ENCODE assay signal across 7 mouse cellular contexts in the genomic region with DNA sequence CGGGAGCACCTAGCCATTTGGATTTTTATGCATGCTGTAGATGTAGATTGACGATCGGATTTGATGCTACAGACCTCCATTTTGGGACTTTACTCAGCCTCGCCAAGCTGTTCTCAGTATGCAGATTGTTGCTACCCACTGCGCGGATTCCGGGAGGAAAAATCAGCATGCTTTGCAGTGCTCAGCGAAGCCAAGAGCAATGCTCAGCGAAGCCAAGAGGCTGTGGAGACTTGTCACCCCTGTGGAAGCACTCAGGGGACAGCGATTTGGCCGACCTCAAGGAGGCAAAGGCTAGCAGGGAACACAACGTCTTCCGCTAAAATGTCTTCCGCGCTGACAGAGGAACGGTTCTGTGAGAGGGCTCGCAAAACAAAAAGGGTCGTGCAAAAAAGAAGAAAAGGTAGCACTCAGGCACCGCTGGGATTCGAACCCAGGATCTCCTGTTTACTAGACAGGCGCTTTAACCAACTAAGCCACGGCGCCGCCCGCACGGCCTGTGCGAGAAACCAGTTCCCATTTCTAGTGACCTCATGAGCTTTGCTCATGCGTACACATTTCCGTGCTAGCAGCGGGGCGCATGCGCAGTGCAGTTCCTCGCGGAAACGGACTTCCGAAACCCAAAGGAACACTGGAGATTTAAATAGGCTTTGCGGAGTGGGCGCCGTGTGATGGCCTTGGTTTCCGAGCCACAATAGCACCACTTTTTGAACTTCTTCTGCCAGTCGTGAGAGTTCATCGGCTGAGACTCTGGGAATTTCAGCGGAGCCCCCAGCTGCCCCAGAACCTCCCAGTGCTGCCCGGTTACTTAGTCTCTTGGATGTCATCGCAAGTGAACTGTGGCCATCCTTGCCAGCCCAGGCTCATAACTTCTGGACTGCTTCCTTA. TPM values are rescaled to one million over a fixed set of nuclear protein-coding genes. Genes with fewer than 3 reads are reported as not detected.
DNase-seq lines count a peak whose midpoint lies in the region; ATAC-seq lines count a peak whose summit lies in the region.

No protein-coding gene starts in this region.

- intact Hi-C loops in left cerebral cortex, postnatal 36 days (cut with DNase I) = no loop called here

- under 1% methylated on average over 45 of the region's 45 CpGs for whole genome bisulfite sequencing in intestine, embryonic 16.5 days
- under 1% methylated on average over 45 of the region's 45 CpGs for WGBS in midbrain, embryonic 11.5 days

- H3K9ac ChIP-seq in intestine, embryonic 16.5 days (ENCODE audit: low read depth, low read length) = peak overlapping the region; percentile 75
- H3K9ac ChIP-seq in midbrain, embryonic 11.5 days (ENCODE audit: low read length) = peak overlapping the region; percentile 60

- no peaks in the 10 kb centered on the region for H3K36me3 ChIP-seq in intestine, embryonic 16.5 days (ENCODE audit: control insufficient read depth, insufficient read depth, low read length)
- H3K36me3 ChIP-seq in midbrain, embryonic 11.5 days (ENCODE audit: control insufficient read depth, insufficient read depth, low read length) = no peaks in the 10 kb centered on the region

- ATAC-seq in intestine, embryonic 16.5 days = peak; percentile 97
- ATAC-seq in midbrain, embryonic 11.5 days (ENCODE audit: low FRiP score) = peak; percentile 92

- H3K27me3 ChIP-seq in intestine, embryonic 16.5 days (replicated peaks; ENCODE audit: control insufficient read depth, insufficient read depth, low read length) = no peaks in the 10 kb centered on the region
- no peaks in the 10 kb centered on the region for H3K27me3 ChIP-seq in midbrain, embryonic 11.5 days (ENCODE audit: control insufficient read depth, insufficient read depth, low read length)

- 0 out of 2 replicates have a peak, but pooled peaks cover 3% of the 10 kb centered on the region for H3K4me1 ChIP-seq in intestine, embryonic 16.5 days (ENCODE audit: control insufficient read depth, insufficient read depth, low read length)
- no peaks in the 10 kb centered on the region for H3K4me1 ChIP-seq in midbrain, embryonic 11.5 days (ENCODE audit: control insufficient read depth, insufficient read depth, low read length)

- H3K9me3 ChIP-seq in intestine, embryonic 16.5 days (ENCODE audit: control insufficient read depth, low read length) = 0 out of 2 replicates have a peak, but pooled peaks cover 2% of the 10 kb centered on the region
- no peaks in the 10 kb centered on the region; the same call in 1 of the 2 replicates for H3K9me3 ChIP-seq in midbrain, embryonic 11.5 days (ENCODE audit: control insufficient read depth, low read length)

- peak overlapping the region; percentile 95 for H3K27ac ChIP-seq in intestine, embryonic 16.5 days (ENCODE audit: low read length)
- peak overlapping the region; percentile 69 for H3K27ac ChIP-seq in midbrain, embryonic 11.5 days (ENCODE audit: low read depth, low read length)

- peak overlapping the region; percentile 67 for H3K4me2 ChIP-seq in intestine, embryonic 16.5 days (ENCODE audit: low read depth, low read length)
- peak overlapping the region; percentile 41 for H3K4me2 ChIP-seq in midbrain, embryonic 11.5 days

- peak overlapping the region; percentile 65 for H3K4me3 ChIP-seq in intestine, embryonic 16.5 days (ENCODE audit: low read length)
- peak overlapping the region; percentile 48 for H3K4me3 ChIP-seq in midbrain, embryonic 11.5 days (ENCODE audit: low read depth, low read length)

- DNase-seq in adrenal gland, adult 8-10 months = peak; percentile 96
- DNase-seq in embryo, embryonic 9.5 days (ENCODE audit: extremely low spot score) = peak; percentile 100
- peak; percentile 94 to 96 for DNase-seq in gastrocnemius, postnatal 4 days (ENCODE audit: low spot score in 2 of 2)
- peak; percentile 97 to 99 for DNase-seq in left cerebral cortex, postnatal 36 days (ENCODE audit: low spot score in 2 of 2)
- peak; percentile 100 for DNase-seq in midbrain, embryonic 11.5 days (ENCODE audit: low spot score, missing footprints)
- peak; percentile 99 for DNase-seq in skeletal muscle tissue, adult 2 months (ENCODE audit: low read depth, low spot score)

RNA-seq across cellular contexts. Expression of a gene that starts 19.3 kb away (rescaled TPM):
- 10 to 100 TPM; 21.8 to 24.6 (median 24.3) TPM for total RNA-seq in adrenal gland, adult 8-10 months (2022)
- total RNA-seq in gastrocnemius, postnatal 4 days (2021) = 10 to 100 TPM; 14.2 to 15.6 TPM
- 2.8 and 3.3 TPM in 2 replicates for polyA plus RNA-seq in intestine, embryonic 16.5 days (2015; fragmentation: Nextera tagmentation; extraction: Ambion mirVana)
- 10 to 100 TPM; 81.8 to 89.0 TPM for total RNA-seq in left cerebral cortex, postnatal 36 days (2021)
- polyA plus RNA-seq in midbrain, embryonic 11.5 days (2014; fragmentation: Nextera tagmentation; extraction: Ambion mirVana) = 15.2 and 17.3 TPM in 2 replicates

RNA-seq across cellular contexts. Expression of a gene that starts 48.4 kb away (rescaled TPM):
- 10 to 100 TPM; 12.2 to 29.7 (median 14.9) TPM for total RNA-seq in adrenal gland, adult 8-10 months (2022)
- 10 to 100 TPM; 11.6 to 12.9 TPM for total RNA-seq in gastrocnemius, postnatal 4 days (2021)
- polyA plus RNA-seq in intestine, embryonic 16.5 days (2015; fragmentation: Nextera tagmentation; extraction: Ambion mirVana) = 0.99 and 1.2 TPM in 2 replicates
- total RNA-seq in left cerebral cortex, postnatal 36 days (2021) = 10 to 100 TPM; 41.1 to 42.7 TPM
- polyA plus RNA-seq in midbrain, embryonic 11.5 days (2014; fragmentation: Nextera tagmentation; extraction: Ambion mirVana) = 0.31 and 0.66 TPM in 2 replicates

Comparison
In these comparisons a context has a peak if more than half of its experiments do, and no peak if none do; other contexts are left out.
1. Peak in every context shown above with its lines: DNase-seq, ATAC-seq, H3K4me3 ChIP-seq and H3K27ac ChIP-seq.